Mouse (Mus musculus) embryonic facial prominence, embryonic 12.5 days (tissue): ENCODE measurements around the gene Apon. TPM values are rescaled to one million over a fixed set of nuclear protein-coding genes. Genes with fewer than 3 reads are reported as not detected.
A peak's percentile ranks its signal among the peaks of the same experiment; 100 is the strongest.

ENCODE experiments used
- ATAC-seq: fragments of 200-750 bp; cut with Nextera tagmentation; 2 replicates; pipeline ENCODE4 v1.8.0; 2017; ENCODE audit not compliant: insufficient number of reproducible peaks, insufficient read depth, low FRiP score, low TSS enrichment
- H3K27ac ChIP-seq: fragments of 300-500 bp; sonication (generic); 2 replicates; pipeline ENCODE4 v1.5.1; 2016; ENCODE audit warnings: mild to moderate bottlenecking
- H3K27me3 ChIP-seq: fragments of 300-500 bp; sonication (generic); 2 replicates; pipeline ENCODE4 v1.6.1; 2016; ENCODE audit warnings: mild to moderate bottlenecking, moderate library complexity
- H3K36me3 ChIP-seq: fragments of 300-500 bp; sonication (generic); 2 replicates; pipeline ENCODE4 v1.6.1; 2016; ENCODE audit warnings: mild to moderate bottlenecking
- H3K4me1 ChIP-seq: fragments of 300-500 bp; sonication (generic); 2 replicates; pipeline ENCODE4 v1.6.1; 2016
- H3K4me2 ChIP-seq: fragments of 300-500 bp; sonication (generic); replicated peaks from 2 replicates; pipeline ENCODE4 v1.6.1; 2016; ENCODE audit warnings: mild to moderate bottlenecking, moderate library complexity
- H3K4me3 ChIP-seq: fragments of 300-500 bp; sonication (generic); 2 replicates; pipeline ENCODE4 v1.5.1; 2016; ENCODE audit warnings: mild to moderate bottlenecking
- H3K9ac ChIP-seq: fragments of 300-500 bp; sonication (generic); 2 replicates; pipeline ENCODE4 v1.6.1; 2016; ENCODE audit warnings: mild to moderate bottlenecking, moderate library complexity
- H3K9me3 ChIP-seq: fragments of 300-500 bp; sonication (generic); 2 replicates; pipeline ENCODE4 v1.6.1; 2016; ENCODE audit warnings: mild to moderate bottlenecking, moderate library complexity
- WGBS: fragments of 180-500 bp; shearing (Covaris S2); methylation state at CpG from one replicate; pipeline ENCODE4 v1.1.7; 2016; 5-methylcytosine and 5-hydroxymethylcytosine counted together
- polyA plus RNA-seq: library from polyadenylated mRNA; unstranded; fragments of >200 nt; fragmentation: Nextera tagmentation; extraction: Ambion mirVana; gene quantifications from 2 replicates; pipeline ENCODE4 v1.2.1, GENCODE M21; 2016

The Apon gene
- polyA plus RNA-seq, 1 experiment from 2014 or later, result 0.90 TPM

DNA sequence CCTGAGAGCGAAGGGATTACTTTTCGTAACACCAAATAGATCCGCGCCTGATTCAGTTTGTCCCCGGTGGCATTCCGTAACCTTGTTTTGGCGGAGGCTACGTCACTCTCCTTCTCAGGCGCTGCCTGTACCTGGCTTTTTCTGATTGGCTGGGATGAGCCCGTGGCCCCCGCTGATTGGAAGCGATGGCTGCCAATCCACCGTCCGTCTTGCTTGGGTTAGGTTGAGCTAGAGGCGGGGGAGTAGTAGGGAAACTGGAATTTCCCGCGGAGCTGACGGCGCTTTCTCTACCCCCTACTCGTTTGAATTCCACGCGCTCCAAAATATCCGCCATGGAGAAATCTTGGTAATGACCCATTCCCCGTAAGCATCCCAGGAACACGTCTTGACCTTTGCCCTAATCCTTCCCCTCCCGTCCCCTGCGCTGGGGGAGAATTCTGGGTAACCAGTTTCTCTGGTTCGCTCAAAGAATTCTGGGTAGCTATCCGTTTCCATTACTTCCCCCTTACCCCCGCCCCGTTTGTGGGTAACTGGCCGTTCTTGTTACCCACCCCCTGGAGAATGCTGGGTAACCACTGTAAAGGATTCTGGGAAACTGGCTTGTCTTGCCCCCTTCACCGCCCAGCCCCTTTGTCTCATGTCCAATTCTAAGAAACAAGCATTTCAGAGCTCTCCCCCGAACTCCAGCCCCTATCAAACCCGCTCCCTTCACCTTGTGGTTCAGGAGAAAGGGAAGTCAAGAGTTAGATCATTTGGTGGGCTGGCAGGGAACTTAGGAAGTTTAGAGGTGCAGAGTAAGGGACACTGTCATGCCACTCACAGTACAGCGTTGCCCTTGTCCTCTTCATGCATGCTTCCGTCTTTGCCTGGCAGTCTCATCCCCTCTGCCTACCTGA lies 49.5 kb downstream of the Apon start, which contains the start of gene Pan2:
Gene Pan2 (plus strand): TSS at position 210 of the 896 bp plus-strand sequence.
- peak; percentile 98 for ATAC-seq
- Histone ChIP-seq H3K9me3 (no peaks in the 10 kb centered on the region), H3K4me3 (peak within 1 kb of the TSS; percentile 53), H3K36me3 (peaks cover 6% of the 10 kb centered on the region), H3K27ac (peak within 1 kb of the TSS; percentile 95), H3K27me3 (no peaks in the 10 kb centered on the region), H3K4me2 (peak within 1 kb of the TSS; percentile 65), H3K4me1 (peaks cover 10% of the 10 kb centered on the region), H3K9ac (peak within 1 kb of the TSS; percentile 79)
- WGBS, result 2% methylated on average over 37 of the region's 37 CpGs

Other genes with a start within 250 kb of the Apon start
- gene Hsd17b6, start 246.5 kb upstream of the Apon start, polyA plus RNA-seq, result not detected in 2 replicates
- gene Prim1, start 238.9 kb upstream of the Apon start, polyA plus RNA-seq, result 94.6 and 95.2 TPM in 2 replicates
- gene Naca, start 218.5 kb upstream of the Apon start, polyA plus RNA-seq, result 832 and 847 TPM in 2 replicates
- 541 and 578 TPM in 2 replicates for gene Ptges3, start 195.1 kb upstream of the Apon start, polyA plus RNA-seq
- gene Atp5b, start 170.8 kb upstream of the Apon start, polyA plus RNA-seq, result 1,967 TPM in 2 replicates
- gene Baz2a, start 162.5 kb upstream of the Apon start, polyA plus RNA-seq, result 9.0 and 9.1 TPM in 2 replicates
- gene Rbms2, start 73.8 kb upstream of the Apon start, polyA plus RNA-seq, result 31.7 and 33.6 TPM in 2 replicates
- gene Gls2, start 59.6 kb upstream of the Apon start, polyA plus RNA-seq, result 1.1 and 2.7 TPM in 2 replicates
- 31.1 TPM in 2 replicates for gene Spryd4, start 42.3 kb upstream of the Apon start, polyA plus RNA-seq
- 0.69 and 1.1 TPM in 2 replicates for gene Mip, start 28.3 kb upstream of the Apon start, polyA plus RNA-seq
- gene Timeless, start 22.0 kb upstream of the Apon start, polyA plus RNA-seq, result 80.9 and 81.5 TPM in 2 replicates
- gene Apof, start 14.6 kb downstream of the Apon start, polyA plus RNA-seq, result not detected in 2 replicates
- 20.9 and 22.0 TPM in 2 replicates for gene Stat2, start 16.5 kb downstream of the Apon start, polyA plus RNA-seq
- not detected in 2 replicates for gene Il23a, start 44.7 kb downstream of the Apon start, polyA plus RNA-seq
- gene Pan2, start 49.2 kb downstream of the Apon start, polyA plus RNA-seq, result 36.2 and 38.3 TPM in 2 replicates
- gene Cnpy2, start 68.4 kb downstream of the Apon start, polyA plus RNA-seq, result 306 and 319 TPM in 2 replicates
- 191 TPM in 2 replicates for gene Cs, start 83.6 kb downstream of the Apon start, polyA plus RNA-seq
- gene Coq10a, start 114.9 kb downstream of the Apon start, polyA plus RNA-seq, result 15.0 and 17.9 TPM in 2 replicates
- gene Ankrd52, start 123.0 kb downstream of the Apon start, polyA plus RNA-seq, result 14.8 and 15.4 TPM in 2 replicates
- gene Slc39a5, start 147.1 kb downstream of the Apon start, polyA plus RNA-seq, result 0.33 TPM in 1 of 2 replicates, not detected in the other
- gene Nabp2, start 157.4 kb downstream of the Apon start, polyA plus RNA-seq, result 67.6 and 70.1 TPM in 2 replicates
- gene Rnf41, start 157.6 kb downstream of the Apon start, polyA plus RNA-seq, result 44.5 and 50.5 TPM in 2 replicates
- 121 and 125 TPM in 2 replicates for gene Smarcc2, start 205.2 kb downstream of the Apon start, polyA plus RNA-seq
- gene Myl6, start 240.0 kb downstream of the Apon start, polyA plus RNA-seq, result 877 and 907 TPM in 2 replicates
- 3.2 and 3.9 TPM in 2 replicates for gene Myl6b, start 244.6 kb downstream of the Apon start, polyA plus RNA-seq